Mouse (Mus musculus) left cerebral cortex, adult 8-10 months (tissue): ENCODE measurements at regions not wholly inside any gene's neighbourhood (a gene's known extent, or its start where the extent isn't known, plus 50 kb on each side); places are given as distances from the start of the nearest gene placed in this dataset.

ENCODE experiments used
- DNase-seq, 2 experiments: peaks; one replicate each; pipeline ENCODE4 v3.0.0; 2022; ENCODE audit warnings: low spot score in 2 of 2

- no peak for DNase-seq
Measured at GRCm38 (mm10) chr10:118501571-118501970, 60.7 kb downstream of the Ifng start.

GRCm38 (mm10) chr10:118504811-118505210 lies 64.0 kb downstream of the Ifng start:
- DNase-seq, result no peak

- no peak for DNase-seq
Measured at GRCm38 (mm10) chr10:118506154-118506553, 65.3 kb downstream of the Ifng start.

GRCm38 (mm10) chr10:118507630-118508029 lies 66.8 kb downstream of the Ifng start:
- DNase-seq, result peak in 1 of 2 experiments; percentile 7

GRCm38 (mm10) chr10:118516839-118517238 lies 76.0 kb downstream of the Ifng start:
- DNase-seq, result no peak

- no peak for DNase-seq
Measured at GRCm38 (mm10) chr10:118517995-118518394, 77.1 kb downstream of the Ifng start.

GRCm38 (mm10) chr10:118545966-118546365 lies 105.1 kb downstream of the Ifng start:
- no peak for DNase-seq

GRCm38 (mm10) chr10:118550201-118550600 lies 109.4 kb downstream of the Ifng start:
- DNase-seq, result no peak

- DNase-seq, result no peak
Measured at GRCm38 (mm10) chr10:118558848-118559247, 118.0 kb downstream of the Ifng start.

GRCm38 (mm10) chr10:118564041-118564440 lies 123.2 kb downstream of the Ifng start:
- no peak for DNase-seq

- DNase-seq, result peak in 1 of 2 experiments; percentile 12
Measured at GRCm38 (mm10) chr10:118564528-118565268, 123.9 kb downstream of the Ifng start.

GRCm38 (mm10) chr10:118568617-118569016 lies 127.8 kb downstream of the Ifng start:
- no peak for DNase-seq

GRCm38 (mm10) chr10:118569424-118569823 lies 128.6 kb downstream of the Ifng start:
- DNase-seq, result no peak

- DNase-seq, result no peak
Measured at GRCm38 (mm10) chr10:118573247-118573646, 132.4 kb downstream of the Ifng start.

GRCm38 (mm10) chr10:118575570-118575969 lies 134.7 kb downstream of the Ifng start:
- DNase-seq, result no peak

GRCm38 (mm10) chr10:118581376-118581775 lies 140.5 kb downstream of the Ifng start:
- no peak for DNase-seq

- DNase-seq, result no peak
Measured at GRCm38 (mm10) chr10:118585821-118586220, 145.0 kb downstream of the Ifng start.

- no peak for DNase-seq
Measured at GRCm38 (mm10) chr10:118588198-118588597, 147.4 kb downstream of the Ifng start.

- peak; percentile 47 to 62 for DNase-seq
Measured at GRCm38 (mm10) chr10:118592648-118593368, 152.0 kb downstream of the Ifng start.

GRCm38 (mm10) chr10:118596206-118596605 lies 155.4 kb downstream of the Ifng start:
- no peak for DNase-seq

GRCm38 (mm10) chr10:118598497-118598896 lies 157.7 kb downstream of the Ifng start:
- DNase-seq, result no peak

- no peak for DNase-seq
Measured at GRCm38 (mm10) chr10:118599197-118599596, 158.4 kb downstream of the Ifng start.

GRCm38 (mm10) chr10:118599610-118600009 lies 158.8 kb downstream of the Ifng start:
- no peak for DNase-seq
